Mouse (Mus musculus) hindbrain, embryonic 11.5 days (tissue): ENCODE measurements around the gene Rsbn1l. TPM values are rescaled to one million over a fixed set of nuclear protein-coding genes. Genes with fewer than 3 reads are reported as not detected.
"Not testable (repeated sequence)": the region's sequence is repeated elsewhere in the genome, so short reads cannot be mapped to it uniquely, and the experiment has no call there.

Source experiments
- ATAC-seq: fragments of 200-750 bp; cut with Nextera tagmentation; 2 replicates; pipeline ENCODE4 v1.8.0; 2017; ENCODE audit warnings: mild to moderate bottlenecking, moderate TSS enrichment, moderate library complexity; ENCODE audit not compliant: low FRiP score
- DNase-seq: peaks from one replicate; pipeline ENCODE4 v3.0.0-alpha.2; 2015; ENCODE audit warnings: low spot score
- H3K27ac ChIP-seq: fragments of 300-500 bp; sonication (generic); 2 replicates; pipeline ENCODE4 v1.5.1; 2014; ENCODE audit warnings: mild to moderate bottlenecking, low read depth, low read length
- H3K27me3 ChIP-seq: fragments of 300-500 bp; sonication (generic); 2 replicates; pipeline ENCODE4 v1.6.1; 2014; ENCODE audit warnings: mild to moderate bottlenecking, low read length, moderate library complexity, mixed read lengths; ENCODE audit not compliant: control insufficient read depth, insufficient read depth
- H3K36me3 ChIP-seq: fragments of 300-500 bp; sonication (generic); 2 replicates; pipeline ENCODE4 v1.6.1; 2014; ENCODE audit warnings: mild to moderate bottlenecking, low read length, moderate library complexity, mixed read lengths; ENCODE audit not compliant: control insufficient read depth, insufficient read depth
- H3K4me1 ChIP-seq: fragments of 300-500 bp; sonication (generic); replicated peaks from 2 replicates; pipeline ENCODE4 v1.6.1; 2014; ENCODE audit warnings: low read length, mixed read lengths; ENCODE audit not compliant: control insufficient read depth, insufficient read depth
- H3K4me2 ChIP-seq: fragments of 300-500 bp; sonication (generic); replicated peaks from 2 replicates; pipeline ENCODE4 v1.6.1; 2014; ENCODE audit warnings: mild to moderate bottlenecking, low read depth, low read length
- H3K4me3 ChIP-seq: fragments of 300-500 bp; sonication (generic); 2 replicates; pipeline ENCODE4 v1.5.1; 2014; ENCODE audit warnings: low read depth, low read length
- H3K9ac ChIP-seq: fragments of 300-500 bp; sonication (generic); 2 replicates; pipeline ENCODE4 v1.6.1; 2014; ENCODE audit warnings: low read depth, low read length
- H3K9me3 ChIP-seq: fragments of 300-500 bp; sonication (generic); 2 replicates; pipeline ENCODE4 v1.6.1; 2016; ENCODE audit warnings: low read length; ENCODE audit not compliant: control insufficient read depth
- WGBS: fragments of 180-500 bp; shearing (Covaris S2); extraction: QIAGEN DNeasy Blood & Tissue Kit; methylation state at CpG from one replicate; pipeline ENCODE4 v1.1.7; 2014; 5-methylcytosine and 5-hydroxymethylcytosine counted together
- polyA plus RNA-seq: library from polyadenylated mRNA; unstranded; fragments of >200 nt; fragmentation: Nextera tagmentation; extraction: Ambion mirVana; gene quantifications from 2 replicates; pipeline ENCODE4 v1.2.1, GENCODE M21; 2014

Gene Rsbn1l
- polyA plus RNA-seq, 1 experiment from 2014 or later = 7.3 TPM

GRCm38 (mm10) chr5:20952337-20952925 lies 3.8 kb downstream of the Rsbn1l start:
- ATAC-seq (no peak), DNase-seq (no peak)
- Histone ChIP-seq H3K4me1 (no peaks in the 10 kb centered on the region), H3K9me3 (no peaks in the 10 kb centered on the region), H3K4me2 (peak overlapping the region; percentile 40), H3K27ac (0 out of 2 replicates have a peak overlapping the region, but pooled peaks have one; percentile 34), H3K27me3 (no peaks in the 10 kb centered on the region), H3K4me3 (peak overlapping the region; percentile 74), H3K9ac (no peak overlapping the region), H3K36me3 (no peaks in the 10 kb centered on the region)
- WGBS = 25% methylated on average over 9 of the region's 9 CpGs

DNA sequence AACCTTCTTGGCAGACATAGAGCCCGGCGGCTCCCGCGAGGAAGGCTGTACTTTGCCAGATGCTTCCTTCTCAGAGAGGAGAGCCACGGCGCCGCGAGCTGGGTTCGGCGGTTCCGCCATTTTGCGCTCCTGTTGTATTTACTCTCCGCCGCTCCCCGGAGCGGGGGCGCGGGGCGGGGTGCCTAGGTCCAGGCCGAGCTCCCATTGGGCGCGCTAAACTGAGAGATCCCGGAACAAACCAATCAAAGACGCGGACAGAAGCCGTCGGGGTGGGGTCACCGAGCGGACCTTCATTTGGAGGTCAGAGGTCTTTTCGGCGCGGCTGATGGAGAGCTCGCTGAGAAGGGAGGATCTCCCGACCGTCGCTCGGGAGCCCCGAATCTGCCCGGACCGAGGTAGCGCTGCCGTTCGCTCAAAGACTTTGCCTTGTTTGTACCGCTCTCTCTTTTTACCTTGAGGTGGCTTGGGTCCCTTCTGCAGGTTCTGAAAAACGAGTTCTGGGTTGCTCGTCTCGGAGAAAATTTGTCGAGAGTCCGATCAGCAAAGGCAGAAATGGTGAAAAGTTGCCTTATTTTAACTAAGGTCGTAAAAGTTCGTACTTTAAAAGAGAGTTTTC lies 4.4 kb downstream of the Rsbn1l start:
- Histone ChIP-seq H3K27ac (peak overlapping the region; percentile 98), H3K27me3 (no peaks in the 10 kb centered on the region), H3K4me1 (no peaks in the 10 kb centered on the region), H3K4me3 (peak overlapping the region; percentile 74), H3K9ac (peak overlapping the region; percentile 96), H3K4me2 (peak overlapping the region; percentile 52), H3K36me3 (no peaks in the 10 kb centered on the region), H3K9me3 (no peaks in the 10 kb centered on the region)
- ATAC-seq (peak; percentile 100), DNase-seq (peak; percentile 96)
- WGBS = under 1% methylated on average over 48 of the region's 51 CpGs

DNA sequence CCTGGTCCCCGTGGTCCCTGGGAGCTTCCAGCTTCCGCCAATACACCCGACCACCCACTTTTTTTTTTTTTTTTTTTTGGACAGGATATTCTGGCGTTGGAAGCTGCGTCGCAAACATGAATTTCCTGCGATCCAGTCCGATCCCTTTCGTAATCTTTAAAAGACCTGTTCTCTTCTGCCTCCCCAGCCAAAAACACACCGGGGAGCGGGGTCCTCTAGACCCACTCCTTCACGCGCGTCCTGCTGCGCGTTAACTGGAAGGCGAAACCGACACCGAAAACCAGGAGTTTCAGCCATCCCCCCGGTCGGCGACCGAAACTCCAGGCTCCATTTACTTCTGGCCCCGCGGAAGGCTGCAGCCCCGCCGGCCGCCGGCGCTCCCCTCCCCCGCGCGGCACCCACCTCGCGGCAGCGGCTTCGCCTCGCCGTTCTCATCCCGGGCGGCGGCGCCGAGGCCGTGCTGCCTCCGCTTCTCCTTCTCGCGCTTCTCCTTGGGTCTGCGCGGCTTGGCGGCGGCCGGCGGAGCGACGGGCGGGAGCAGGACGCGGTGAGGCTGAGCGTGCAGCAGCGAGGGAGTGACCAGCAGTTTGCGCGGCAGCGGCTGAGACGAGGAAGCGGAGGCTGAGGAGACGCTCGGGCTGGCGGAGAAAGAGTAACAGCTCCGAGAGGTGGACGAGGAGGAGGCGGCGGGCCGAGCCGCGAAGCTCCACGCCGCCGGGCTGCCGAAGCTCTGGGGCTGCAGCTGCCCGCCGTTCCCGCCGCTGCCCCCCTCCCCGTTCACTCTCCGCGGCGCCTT lies 5.1 kb downstream of the Rsbn1l start:
- under 1% methylated on average over 69 of the region's 88 CpGs for WGBS
- no peaks in the 10 kb centered on the region for H3K36me3 ChIP-seq
- peak overlapping the region; percentile 52 for H3K4me2 ChIP-seq
- H3K27ac ChIP-seq = peak overlapping the region; percentile 98
- H3K9ac ChIP-seq = peak overlapping the region; percentile 96
- no peaks in the 10 kb centered on the region for H3K9me3 ChIP-seq
- peak; percentile 80 for ATAC-seq
- no peaks in the 10 kb centered on the region for H3K27me3 ChIP-seq
- H3K4me1 ChIP-seq = no peaks in the 10 kb centered on the region
- peak; percentile 77 for DNase-seq
- H3K4me3 ChIP-seq = peak overlapping the region; percentile 74

DNA sequence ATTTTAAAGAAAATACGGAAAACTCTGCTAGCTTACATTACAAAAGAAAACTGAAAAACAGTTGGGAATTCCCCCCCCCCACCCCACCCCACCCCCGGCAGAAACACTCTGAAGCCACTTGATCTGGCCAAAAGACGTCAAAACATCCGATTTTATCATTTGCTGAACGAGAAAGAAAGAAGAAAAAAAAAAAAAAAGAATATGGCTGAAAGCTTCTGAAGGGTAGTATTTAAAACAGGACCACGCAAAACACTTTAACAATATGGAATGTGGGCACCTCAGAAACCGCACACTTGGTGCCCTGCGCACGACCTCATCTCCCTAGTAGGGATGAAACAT lies 5.7 kb downstream of the Rsbn1l start:
- no peak for DNase-seq
- peak overlapping the region; percentile 96 for H3K9ac ChIP-seq
- H3K27me3 ChIP-seq = no peaks in the 10 kb centered on the region
- WGBS = 1% methylated on average over 9 of the region's 9 CpGs
- H3K36me3 ChIP-seq = no peaks in the 10 kb centered on the region
- H3K27ac ChIP-seq = peak overlapping the region; percentile 98; the same call in 1 of the 2 replicates
- ATAC-seq = no peak
- H3K4me1 ChIP-seq = no peaks in the 10 kb centered on the region
- H3K4me3 ChIP-seq = peak overlapping the region; percentile 74
- H3K9me3 ChIP-seq = no peaks in the 10 kb centered on the region
- peak overlapping the region; percentile 52 for H3K4me2 ChIP-seq

DNA sequence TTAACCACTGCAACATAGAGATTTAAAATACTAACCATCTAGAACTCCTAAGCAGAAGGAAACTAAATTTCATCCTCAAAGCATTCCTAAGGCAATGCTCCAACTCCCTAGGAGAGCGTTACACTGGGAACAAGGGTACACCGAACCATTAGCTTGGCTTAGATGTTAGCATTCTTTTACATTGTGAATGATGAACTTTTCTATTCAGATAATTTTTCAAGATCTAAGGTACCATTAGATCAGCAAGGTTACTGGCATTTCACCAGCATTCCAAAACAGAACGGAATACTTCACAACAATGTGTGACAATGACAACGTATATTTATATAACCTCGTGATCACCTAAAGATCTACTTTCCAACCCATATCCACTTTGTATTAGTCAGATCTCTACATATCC lies 6.1 kb downstream of the Rsbn1l start:
- Histone ChIP-seq H3K9me3 (no peaks in the 10 kb centered on the region), H3K9ac (peak overlapping the region; percentile 96; the same call in 1 of the 2 replicates), H3K36me3 (no peaks in the 10 kb centered on the region), H3K4me2 (peak overlapping the region; percentile 52), H3K4me3 (peak overlapping the region; percentile 74), H3K27me3 (no peaks in the 10 kb centered on the region), H3K27ac (no peak overlapping the region), H3K4me1 (no peaks in the 10 kb centered on the region)
- DNase-seq (no peak), ATAC-seq (no peak)
- WGBS = 19% methylated on average over 5 of the region's 5 CpGs

DNA sequence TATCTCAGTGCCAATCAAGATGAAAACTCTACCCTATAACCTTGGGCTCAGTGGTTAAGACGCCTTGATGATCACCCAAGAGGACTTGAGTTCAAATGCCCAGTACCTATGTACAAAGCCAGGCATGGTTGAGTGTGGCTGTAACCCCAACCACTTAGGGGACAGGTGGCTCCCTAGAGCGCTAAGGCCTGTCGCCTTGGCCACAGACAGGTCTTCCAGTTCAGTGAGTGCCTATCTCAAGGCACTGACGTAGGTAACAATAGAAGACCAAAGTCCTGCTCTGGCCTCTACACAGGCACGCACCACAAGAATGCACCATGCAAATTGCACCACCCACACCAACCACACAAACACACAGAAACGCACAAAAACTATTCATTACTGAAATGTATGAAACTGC lies 9.3 kb downstream of the Rsbn1l start:
- Histone ChIP-seq H3K9me3 (no peaks in the 10 kb centered on the region), H3K4me3 (no peak overlapping the region), H3K4me1 (no peaks in the 10 kb centered on the region), H3K9ac (no peak overlapping the region), H3K27ac (no peak overlapping the region), H3K4me2 (no peak overlapping the region), H3K27me3 (no peaks in the 10 kb centered on the region), H3K36me3 (no peaks in the 10 kb centered on the region)
- 86% methylated on average over 6 of the region's 6 CpGs for WGBS
- no peak for DNase-seq
- ATAC-seq = no peak

- H3K9me3 ChIP-seq = no peaks in the 10 kb centered on the region
- no peak overlapping the region for H3K27ac ChIP-seq
- no peak overlapping the region for H3K4me3 ChIP-seq
- no peaks in the 10 kb centered on the region for H3K36me3 ChIP-seq
- no peak for ATAC-seq
- no peak for DNase-seq
- no peaks in the 10 kb centered on the region for H3K27me3 ChIP-seq
- H3K4me2 ChIP-seq = no peak overlapping the region
- WGBS = 81% methylated on average over 13 of the region's 13 CpGs
- H3K4me1 ChIP-seq = no peaks in the 10 kb centered on the region
- H3K9ac ChIP-seq = no peak overlapping the region
These were observed 11.0 kb downstream of the Rsbn1l start for GRCm38 (mm10) chr5:20944961-20945748.

- not testable (repeated sequence) for H3K4me1 ChIP-seq, H3K27me3 ChIP-seq, DNase-seq, H3K4me3 ChIP-seq, H3K4me2 ChIP-seq, ATAC-seq, H3K27ac ChIP-seq, H3K9me3 ChIP-seq, H3K36me3 ChIP-seq, H3K9ac ChIP-seq
- 91% methylated on average over 3 of the region's 4 CpGs for WGBS
These were observed 12.4 kb downstream of the Rsbn1l start for GRCm38 (mm10) chr5:20943791-20944190.
